Mouse (Mus musculus) embryonic facial prominence, embryonic 11.5 days (tissue): ENCODE data around the gene Vax2. TPM values are rescaled to one million over a fixed set of nuclear protein-coding genes. Genes with fewer than 3 reads are reported as not detected.

ENCODE experiments used
- ATAC-seq: fragments of 200-750 bp; cut with Nextera tagmentation; replicated peaks from 2 replicates; pipeline ENCODE4 v1.8.0; 2017; ENCODE audit warnings: low read depth; ENCODE audit not compliant: insufficient number of reproducible peaks, low FRiP score, low TSS enrichment
- DNase-seq: peaks from one replicate; pipeline ENCODE4 v3.0.0-alpha.2; 2015; ENCODE audit warnings: low spot score
- H3K27ac ChIP-seq: fragments of 300-500 bp; sonication (generic); replicated peaks from 2 replicates; pipeline ENCODE4 v1.5.1; 2014; ENCODE audit warnings: mild to moderate bottlenecking, low read depth, low read length, control low read depth
- H3K27me3 ChIP-seq: fragments of 300-500 bp; sonication (generic); 2 replicates; pipeline ENCODE4 v1.6.1; 2014; ENCODE audit warnings: mild to moderate bottlenecking, low read length, moderate library complexity, mixed read lengths; ENCODE audit not compliant: control insufficient read depth, insufficient read depth
- H3K36me3 ChIP-seq: fragments of 300-500 bp; sonication (generic); replicated peaks from 2 replicates; pipeline ENCODE4 v1.6.1; 2014; ENCODE audit warnings: low read depth, mild to moderate bottlenecking, low read length, moderate library complexity, mixed read lengths; ENCODE audit not compliant: control insufficient read depth, insufficient read depth
- H3K4me1 ChIP-seq: fragments of 300-500 bp; sonication (generic); 2 replicates; pipeline ENCODE4 v1.6.1; 2014; ENCODE audit warnings: low read length, mixed read lengths; ENCODE audit not compliant: control insufficient read depth, insufficient read depth
- H3K4me2 ChIP-seq: fragments of 300-500 bp; sonication (generic); 2 replicates; pipeline ENCODE4 v1.6.1; 2014; ENCODE audit warnings: low read depth, mild to moderate bottlenecking, control low read depth, low read length, moderate library complexity
- H3K4me3 ChIP-seq: fragments of 300-500 bp; sonication (generic); 2 replicates; pipeline ENCODE4 v1.5.1; 2014; ENCODE audit warnings: low read depth, low read length, control low read depth
- H3K9ac ChIP-seq: fragments of 300-500 bp; sonication (generic); replicated peaks from 2 replicates; pipeline ENCODE4 v1.6.1; 2014; ENCODE audit warnings: mild to moderate bottlenecking, control low read depth, low read length
- H3K9me3 ChIP-seq: fragments of 300-500 bp; sonication (generic); replicated peaks from 2 replicates; pipeline ENCODE4 v1.6.1; 2016; ENCODE audit warnings: mild to moderate bottlenecking, low read length, inconsistent platforms, mixed read lengths; ENCODE audit not compliant: control insufficient read depth
- WGBS: fragments of 180-500 bp; shearing (Covaris S2); extraction: QIAGEN DNeasy Blood & Tissue Kit; methylation state at CpG from one replicate; pipeline ENCODE4 v1.1.7; 2014; 5-methylcytosine and 5-hydroxymethylcytosine counted together
- polyA plus RNA-seq: library from polyadenylated mRNA; unstranded; fragments of >200 nt; fragmentation: Nextera tagmentation; extraction: Ambion mirVana; gene quantifications from 2 replicates; pipeline ENCODE4 v1.2.1, GENCODE M21; 2014

Gene Vax2
- polyA plus RNA-seq, 1 experiment from 2014 or later = 2.0 TPM

DNA sequence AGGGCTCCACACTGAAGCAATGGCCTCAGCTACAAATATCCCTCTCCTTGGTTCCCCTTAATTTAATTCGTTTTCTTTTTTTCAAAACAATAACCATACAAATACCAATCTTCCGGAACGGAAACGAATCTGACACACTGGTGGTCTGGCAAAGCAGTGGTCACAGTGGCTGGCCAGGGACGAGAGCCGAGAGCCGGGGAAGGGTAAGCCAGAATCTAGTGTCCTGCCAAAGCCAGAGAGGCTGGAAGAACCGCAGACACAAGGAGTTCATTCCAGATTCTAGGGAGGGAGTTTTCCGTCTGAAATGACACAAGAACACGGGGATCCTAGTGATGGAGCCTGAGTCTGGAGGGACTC lies 7.4 kb upstream of the Vax2 start:
- Histone ChIP-seq H3K27ac (no peak overlapping the region), H3K4me2 (no peak overlapping the region), H3K9ac (no peak overlapping the region), H3K4me3 (no peak overlapping the region), H3K27me3 (peaks cover 78% of the 10 kb centered on the region), H3K36me3 (no peaks in the 10 kb centered on the region), H3K4me1 (peaks cover 3% of the 10 kb centered on the region; the same call in 1 of the 2 replicates), H3K9me3 (no peaks in the 10 kb centered on the region)
- WGBS = 1% methylated on average over 10 of the region's 10 CpGs
- DNase-seq (no peak), ATAC-seq (no peak)

DNA sequence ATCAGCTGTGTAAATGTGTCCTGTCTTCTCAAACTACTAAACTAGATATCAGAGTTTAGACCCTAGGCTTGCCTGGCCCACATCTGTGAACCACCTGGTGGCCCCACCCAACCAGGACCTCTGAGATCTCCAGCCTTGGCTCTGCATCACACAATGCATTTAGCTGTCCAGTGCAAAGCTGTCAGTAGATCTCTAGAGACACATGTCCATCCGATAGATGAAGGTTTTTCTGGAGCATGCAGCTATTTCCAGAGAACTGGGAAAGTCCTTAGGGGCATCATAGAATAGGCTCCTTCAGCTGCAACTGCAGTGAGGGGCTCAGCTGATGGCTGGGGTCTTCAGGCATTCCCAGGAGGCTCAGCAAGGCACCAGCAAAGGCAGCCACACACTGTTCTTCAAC lies 6.8 kb upstream of the Vax2 start:
- Histone ChIP-seq H3K9ac (no peak overlapping the region), H3K27me3 (peaks cover 78% of the 10 kb centered on the region), H3K27ac (no peak overlapping the region), H3K4me1 (peaks cover 3% of the 10 kb centered on the region; the same call in 1 of the 2 replicates), H3K4me2 (no peak overlapping the region), H3K36me3 (no peaks in the 10 kb centered on the region), H3K4me3 (no peak overlapping the region), H3K9me3 (no peaks in the 10 kb centered on the region)
- ATAC-seq (no peak), DNase-seq (no peak)
- WGBS = 8% methylated on average over 1 of the region's 1 CpGs

DNA sequence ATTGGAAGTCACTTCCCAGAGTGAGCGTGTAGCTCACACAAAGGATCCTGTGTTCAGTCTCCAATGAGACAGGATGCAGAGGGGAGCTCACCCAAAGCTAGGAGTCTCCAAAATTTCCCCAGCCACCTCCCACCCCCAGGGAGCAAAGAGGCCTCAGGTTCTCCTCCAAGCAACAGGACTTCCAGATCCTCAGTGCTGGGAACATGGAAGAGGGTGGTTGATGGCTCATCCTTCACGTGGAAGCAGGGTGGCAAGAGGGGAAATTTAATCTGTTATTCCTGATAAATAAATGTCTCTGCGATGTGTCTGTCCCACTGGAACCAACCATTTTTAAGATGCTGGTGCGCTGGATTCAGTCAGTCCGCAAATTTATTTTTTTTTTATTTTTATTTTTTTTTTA lies 6.4 kb upstream of the Vax2 start:
- Histone ChIP-seq H3K4me2 (no peak overlapping the region), H3K4me1 (peaks cover 3% of the 10 kb centered on the region; the same call in 1 of the 2 replicates), H3K9me3 (no peaks in the 10 kb centered on the region), H3K36me3 (no peaks in the 10 kb centered on the region), H3K27me3 (peaks cover 79% of the 10 kb centered on the region), H3K27ac (no peak overlapping the region), H3K4me3 (no peak overlapping the region), H3K9ac (no peak overlapping the region)
- ATAC-seq = no peak
- WGBS = 16% methylated on average over 5 of the region's 5 CpGs
- no peak for DNase-seq

DNA sequence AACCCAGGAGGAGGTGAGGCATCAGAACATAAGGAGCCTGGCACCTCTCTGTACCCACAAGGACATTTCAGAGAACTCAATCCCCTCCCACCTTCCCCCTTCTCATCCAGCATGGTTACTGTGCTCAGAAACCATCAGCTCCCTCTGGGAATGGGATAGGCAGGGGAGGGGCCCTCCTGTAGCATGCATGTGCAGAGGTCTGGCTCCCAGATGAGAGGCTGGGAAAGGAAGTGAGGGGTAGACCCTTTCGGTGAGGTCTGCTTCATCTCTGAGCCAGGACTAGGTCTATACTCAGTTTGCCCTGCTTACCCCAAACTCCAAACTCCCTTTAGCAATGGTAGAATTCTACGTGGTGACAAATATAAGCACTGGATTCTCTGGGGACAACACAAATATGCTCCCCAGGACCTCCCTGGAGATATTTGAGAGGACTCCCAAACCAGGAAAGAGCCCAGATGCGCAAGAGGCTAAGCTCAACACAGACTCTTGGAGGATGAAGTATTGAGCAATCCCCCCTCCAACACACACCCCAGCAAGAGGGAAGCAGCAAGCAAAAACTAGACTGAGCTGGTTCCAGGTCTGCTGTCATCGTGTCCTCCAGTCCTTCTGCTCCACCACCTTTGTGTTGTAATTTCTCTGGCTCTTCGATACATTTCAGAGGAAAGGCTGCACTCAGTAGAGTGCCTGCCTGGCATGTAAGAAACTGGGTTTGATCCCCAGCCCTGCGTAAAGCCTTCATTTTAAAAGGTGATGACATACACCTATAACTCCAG lies 3.1 kb upstream of the Vax2 start:
- Histone ChIP-seq H3K4me1 (no peaks in the 10 kb centered on the region; the same call in 1 of the 2 replicates), H3K27ac (no peak overlapping the region), H3K27me3 (peaks cover 96% of the 10 kb centered on the region), H3K36me3 (no peaks in the 10 kb centered on the region), H3K9ac (no peak overlapping the region), H3K9me3 (no peaks in the 10 kb centered on the region), H3K4me3 (no peak overlapping the region), H3K4me2 (no peak overlapping the region)
- DNase-seq (no peak), ATAC-seq (no peak)
- WGBS = 5% methylated on average over 6 of the region's 6 CpGs

DNA sequence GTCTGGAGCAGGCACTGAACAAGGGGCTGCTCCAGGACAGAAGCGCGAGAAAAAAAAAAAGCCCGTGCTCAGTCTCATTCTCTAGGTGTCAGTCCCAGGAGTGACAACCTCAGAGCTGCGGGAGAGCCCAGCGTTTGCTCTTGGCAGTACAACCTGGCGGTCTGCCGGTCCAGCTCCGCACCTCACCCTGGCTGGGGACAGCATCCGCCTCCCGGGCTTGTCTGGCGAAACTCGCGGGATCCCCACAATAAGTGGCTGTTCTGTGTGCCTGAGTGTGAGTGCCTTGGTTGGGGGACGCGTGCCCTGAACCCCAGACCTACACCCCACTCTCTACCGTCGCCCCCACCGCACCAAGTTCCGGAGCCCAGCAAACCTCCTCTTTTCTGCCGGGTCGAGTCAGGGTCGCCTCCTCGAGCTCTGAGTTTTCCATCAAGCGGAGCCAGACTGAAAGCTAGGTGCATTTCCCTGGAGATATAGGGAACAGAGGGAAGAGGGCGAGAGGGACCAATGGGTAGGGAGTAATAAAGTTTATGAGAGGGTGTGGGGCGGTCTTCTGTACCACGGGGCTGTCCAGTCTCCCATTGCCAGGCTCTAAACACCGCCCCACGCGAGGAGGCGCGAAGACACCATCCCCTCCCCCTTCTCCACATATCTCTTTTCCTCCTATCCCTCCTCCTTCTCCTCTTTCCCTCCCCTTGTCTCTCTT lies 550 bp upstream of the Vax2 start:
- H3K9ac ChIP-seq = no peak overlapping the region
- H3K27me3 ChIP-seq = peaks cover 93% of the 10 kb centered on the region
- DNase-seq = no peak
- H3K4me3 ChIP-seq = peak overlapping the region; percentile 37
- ATAC-seq = peak; percentile 63
- under 1% methylated on average over 32 of the region's 32 CpGs for WGBS
- H3K27ac ChIP-seq = no peak overlapping the region
- H3K36me3 ChIP-seq = no peaks in the 10 kb centered on the region
- no peaks in the 10 kb centered on the region; the same call in 1 of the 2 replicates for H3K4me1 ChIP-seq
- H3K4me2 ChIP-seq = peak overlapping the region; percentile 73
- no peaks in the 10 kb centered on the region for H3K9me3 ChIP-seq

DNA sequence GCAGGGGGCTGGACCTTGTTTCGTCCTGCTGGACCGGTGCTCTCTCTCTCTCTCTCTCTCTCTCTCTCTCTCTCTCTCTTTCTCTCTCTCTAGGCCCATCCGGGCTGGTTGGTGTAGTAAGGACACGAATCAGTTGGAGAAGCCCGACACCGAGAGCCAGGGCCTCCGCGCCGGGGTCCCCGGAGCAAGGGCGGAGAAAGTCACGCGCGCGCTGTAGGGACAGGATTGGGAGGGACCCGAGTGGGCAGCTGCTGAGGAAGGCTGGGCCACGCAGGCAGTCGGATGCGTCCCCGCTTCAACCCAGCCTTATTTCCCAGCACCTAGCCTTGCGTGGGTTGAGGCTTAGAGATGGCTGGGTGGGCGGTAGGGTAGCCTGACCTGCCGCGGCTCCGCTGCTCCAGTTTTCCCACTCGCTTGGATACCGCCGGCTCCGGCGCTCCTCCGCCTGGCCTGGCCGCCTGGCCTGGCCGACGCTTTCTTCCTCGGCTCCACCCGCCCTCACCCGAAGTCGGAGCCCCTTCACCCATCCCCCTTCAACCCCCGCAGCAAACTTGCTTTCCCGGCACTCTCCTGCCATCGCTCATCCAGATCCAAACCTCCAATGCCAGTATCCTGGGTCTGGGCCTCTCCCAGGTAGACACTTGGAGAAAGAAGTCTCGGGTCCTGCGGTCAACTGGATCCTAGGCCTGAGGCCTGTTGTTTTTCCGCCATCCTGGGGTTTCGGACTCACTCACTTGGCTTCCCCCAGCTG lies 836 bp downstream of the Vax2 start:
- ATAC-seq (0 out of 2 replicates have a peak, but pooled peaks have one; percentile 3), DNase-seq (no peak)
- no peak overlapping the region for H3K9ac ChIP-seq
- peak overlapping the region; percentile 73 for H3K4me2 ChIP-seq
- peak overlapping the region; percentile 37; the same call in 1 of the 2 replicates for H3K4me3 ChIP-seq
- H3K27ac ChIP-seq = no peak overlapping the region
- WGBS = under 1% methylated on average over 45 of the region's 45 CpGs
- H3K9me3 ChIP-seq = no peaks in the 10 kb centered on the region
- H3K36me3 ChIP-seq = no peaks in the 10 kb centered on the region
- H3K4me1 ChIP-seq = no peaks in the 10 kb centered on the region; the same call in 1 of the 2 replicates
- H3K27me3 ChIP-seq = peaks cover 88% of the 10 kb centered on the region

DNA sequence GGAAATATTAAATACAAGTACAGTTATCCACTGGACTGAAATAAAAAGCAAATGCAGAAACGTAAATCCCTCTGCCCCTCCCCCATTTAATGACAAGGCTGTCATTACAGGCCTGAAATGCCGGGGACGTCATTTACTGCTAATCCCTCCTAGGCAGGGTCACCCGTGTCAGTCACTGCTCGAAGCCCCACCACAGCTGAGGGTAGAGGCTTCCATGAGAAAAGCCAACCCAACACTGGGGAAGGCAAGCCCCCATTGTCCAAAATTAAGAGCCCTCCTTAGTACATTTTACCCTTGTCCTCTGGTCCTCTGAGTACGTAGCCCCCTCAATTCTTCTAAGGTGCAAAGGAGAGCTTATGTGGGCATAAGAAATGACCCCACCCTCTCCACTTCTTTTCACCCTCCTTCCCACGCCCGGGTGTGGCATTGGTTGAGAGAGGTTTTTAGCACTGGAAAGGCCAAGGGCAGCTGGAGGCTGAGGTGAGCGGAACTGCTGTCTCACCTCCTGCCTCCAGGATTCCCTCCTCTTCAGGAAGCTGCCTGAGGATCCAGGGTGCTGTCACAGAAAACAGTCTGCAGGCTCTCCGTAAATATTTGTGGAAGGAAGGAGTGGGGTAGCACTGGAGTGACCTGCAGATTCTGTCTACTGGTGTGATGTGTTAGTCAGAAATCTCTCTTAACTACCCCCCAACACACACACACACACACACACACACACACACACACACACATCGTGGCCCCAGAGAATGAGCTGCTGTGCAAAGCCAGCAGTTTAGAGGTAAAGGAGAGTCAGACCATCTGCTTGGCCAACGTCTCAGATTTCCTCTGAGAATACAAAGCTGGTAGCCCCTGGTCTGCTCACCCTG lies 2.4 kb downstream of the Vax2 start:
- Histone ChIP-seq H3K9ac (no peak overlapping the region), H3K36me3 (no peaks in the 10 kb centered on the region), H3K27me3 (peaks cover 84% of the 10 kb centered on the region), H3K27ac (no peak overlapping the region), H3K4me1 (no peaks in the 10 kb centered on the region; the same call in 1 of the 2 replicates), H3K4me2 (no peak overlapping the region), H3K4me3 (no peak overlapping the region), H3K9me3 (no peaks in the 10 kb centered on the region)
- 6% methylated on average over 12 of the region's 12 CpGs for WGBS
- DNase-seq (no peak), ATAC-seq (no peak)
